23 mouse cellular contexts compared by ENCODE assay signal in the genomic region with DNA sequence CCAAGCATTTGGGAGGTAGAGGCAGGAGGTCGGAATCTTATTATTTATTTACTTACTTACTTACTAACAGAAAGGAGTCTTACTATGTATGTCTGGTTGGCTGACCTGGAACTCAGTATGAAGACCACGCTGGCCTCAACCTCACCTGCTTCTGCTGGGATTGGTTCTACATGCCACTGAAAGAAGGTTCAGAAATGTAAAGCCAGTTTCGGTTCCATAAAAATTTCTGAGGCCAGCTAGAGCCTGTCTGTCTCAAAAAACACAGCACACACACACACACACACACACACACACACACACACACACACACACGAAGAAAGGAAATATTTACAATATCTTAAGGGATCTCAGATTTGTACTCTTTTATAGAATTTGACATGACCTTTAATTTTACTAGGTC. TPM values are rescaled to one million over a fixed set of nuclear protein-coding genes. Genes with fewer than 3 reads are reported as not detected.
DNase-seq lines count a peak whose midpoint lies in the region; ATAC-seq lines count a peak whose summit lies in the region.
"Had no signal": no experiment of that assay in that cellular context is flagged by ENCODE, and none has a peak within 500 bp of the region (broad histone marks: within the 10 kb centered on the region; RNA-seq: fewer than 3 reads in every experiment).

No protein-coding gene starts in this region.

- H3K27me3 ChIP-seq in splenic B cell, adult 2 months (ENCODE audit: control insufficient read depth, insufficient read depth, low read length, poor library complexity, severe bottlenecking) = no peaks in the 10 kb centered on the region
- H3K27me3 ChIP-seq: embryonic facial prominence, embryonic 15.5 days; Patski had no signal

- intact Hi-C loops in heart, postnatal 14 days (cut with DNase I) = no loop called here

- peak; percentile 45; the same call in 1 of the 2 replicates for ATAC-seq in granulocyte monocyte progenitor cell, adult 5-6 weeks (replicated peaks; ENCODE audit: poor library complexity, severe bottlenecking)
- no peak for ATAC-seq in cerebellum, adult (ENCODE audit: insufficient number of reproducible peaks, low FRiP score, low TSS enrichment)
- ATAC-seq: activated CD4-positive, CD25-positive, alpha-beta regulatory T cell, adult 4 months; forebrain, embryonic 14.5 days; forebrain, embryonic 16.5 days; Patski had no signal

- peaks cover 3% of the 10 kb centered on the region for H3K36me3 ChIP-seq in splenic B cell, adult 2 months (ENCODE audit: control insufficient read depth, insufficient read depth, low read length, poor library complexity, severe bottlenecking)

- peak; percentile 64 for DNase-seq in A20 (ENCODE audit: low read depth, low spot score)
- peak; percentile 50 for DNase-seq in splenic B cell, adult 2 months (ENCODE audit: low read depth, low spot score)
- DNase-seq in heart, postnatal 14 days = no peak
- DNase-seq: adrenal gland, adult 8-10 months; adrenal gland, postnatal 14 days; adrenal gland, postnatal 36 days; cerebellum, adult 11 months; cerebellum, adult 18-20 months; cerebellum, adult 8-10 months; cerebellum, adult 9-11 months; cerebellum, postnatal 14 days; cerebellum, postnatal 36 days; embryo, embryonic 11 days had no signal

RNA-seq across cellular contexts. Expression of a gene that starts 8.4 kb away (rescaled TPM):
- total RNA-seq in granulocyte monocyte progenitor cell, adult 5-6 weeks (2014; fragmentation: Nextera tagmentation) = not detected in 2 replicates
- total RNA-seq in granulocyte monocyte progenitor cell, adult 5-6 weeks (2017) = not detected in 2 replicates
- total RNA-seq in heart, postnatal 14 days (2021) = not detected
- total RNA-seq: adrenal gland, adult 18-20 months; adrenal gland, adult 8-10 months; adrenal gland, postnatal 14 days; adrenal gland, postnatal 36 days; common myeloid progenitor, adult 5-6 weeks had no signal

RNA-seq across cellular contexts. Expression of a gene that starts 46.0 kb away (rescaled TPM):
- total RNA-seq in granulocyte monocyte progenitor cell, adult 5-6 weeks (2014; fragmentation: Nextera tagmentation) = not detected in 2 replicates
- not detected in 2 replicates for total RNA-seq in granulocyte monocyte progenitor cell, adult 5-6 weeks (2017)
- total RNA-seq in heart, postnatal 14 days (2021) = not detected
- total RNA-seq: adrenal gland, adult 18-20 months; adrenal gland, adult 8-10 months; adrenal gland, postnatal 14 days; adrenal gland, postnatal 36 days; common myeloid progenitor, adult 5-6 weeks; G1E had no signal

Comparison
In these comparisons a context has a peak if more than half of its experiments do, and no peak if none do; other contexts are left out.
1. DNase-seq: peak in A20 (single experiment) and splenic B cell, adult 2 months (single experiment); none in heart, postnatal 14 days (0 of 2).